Mouse (Mus musculus): ENCODE measurements at regions not wholly inside any gene's neighbourhood (a gene's known extent, or its start where the extent isn't known, plus 50 kb on each side); places are given as distances from the start of the nearest gene placed in this dataset.

DNA sequence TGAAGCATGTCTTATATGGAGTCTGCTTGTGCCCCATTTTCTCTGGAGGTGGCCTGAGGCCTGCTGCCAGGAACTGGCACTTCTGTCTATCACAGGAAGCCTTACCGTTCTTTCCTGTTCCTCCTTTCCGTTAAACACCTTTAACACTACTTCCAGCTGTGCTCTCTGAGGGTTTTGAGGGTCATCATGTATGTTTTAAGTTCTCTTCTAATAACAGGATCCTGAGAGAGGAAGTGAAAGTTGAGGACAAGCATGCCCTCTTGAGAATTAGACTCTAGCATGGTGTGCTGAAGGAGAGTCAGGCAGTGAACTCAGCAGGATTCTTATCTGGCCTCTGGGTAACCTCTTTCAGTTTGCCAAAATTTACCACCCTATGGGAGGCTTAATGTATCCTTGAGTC, 418.0 kb upstream of the 9430069I07Rik start:
- peak; percentile 87 for ATAC-seq (replicated peaks; ENCODE audit: low read depth, poor library complexity, severe bottlenecking)

DNA sequence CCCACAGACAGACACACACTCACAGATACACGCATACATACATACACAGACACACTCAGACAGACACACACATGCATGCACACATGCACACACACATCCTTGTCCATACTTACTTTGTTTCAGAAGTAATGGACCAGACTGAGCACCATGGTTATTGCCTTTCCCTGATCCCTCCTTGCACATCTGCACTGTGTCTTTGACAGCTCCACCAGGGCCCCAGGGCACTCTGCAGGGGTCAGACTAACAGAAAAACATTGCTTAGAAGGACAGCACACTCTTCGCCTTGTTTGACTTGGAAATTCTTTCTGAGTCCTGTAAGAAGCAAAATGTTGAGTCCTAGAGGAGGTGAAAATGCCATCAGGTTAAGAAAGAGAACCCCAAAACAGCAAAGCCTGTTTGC, 394.1 kb upstream of the 9430069I07Rik start:
- no peak for ATAC-seq (replicated peaks; ENCODE audit: low read depth, poor library complexity, severe bottlenecking)

DNA sequence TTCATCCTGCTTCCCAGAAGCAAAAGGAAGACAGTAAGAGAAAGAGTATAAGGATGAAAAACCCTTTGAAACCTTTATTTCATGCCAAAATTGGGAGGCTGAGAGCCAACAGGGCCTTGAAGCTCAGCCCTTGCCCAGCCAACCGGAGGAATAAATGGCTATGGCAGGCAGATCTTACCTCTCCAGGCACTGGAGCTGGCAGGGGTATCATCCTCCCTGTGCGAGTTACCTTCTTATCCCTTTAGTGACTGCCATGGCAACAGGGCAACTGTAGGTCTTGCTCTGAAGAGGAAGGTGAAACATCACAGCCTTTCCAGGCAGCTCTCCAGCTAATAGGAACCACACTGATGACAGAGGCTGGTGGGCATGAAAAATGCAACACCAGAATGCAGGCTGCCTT, 393.3 kb upstream of the 9430069I07Rik start:
- ATAC-seq (replicated peaks; ENCODE audit: low read depth, poor library complexity, severe bottlenecking) = no peak

DNA sequence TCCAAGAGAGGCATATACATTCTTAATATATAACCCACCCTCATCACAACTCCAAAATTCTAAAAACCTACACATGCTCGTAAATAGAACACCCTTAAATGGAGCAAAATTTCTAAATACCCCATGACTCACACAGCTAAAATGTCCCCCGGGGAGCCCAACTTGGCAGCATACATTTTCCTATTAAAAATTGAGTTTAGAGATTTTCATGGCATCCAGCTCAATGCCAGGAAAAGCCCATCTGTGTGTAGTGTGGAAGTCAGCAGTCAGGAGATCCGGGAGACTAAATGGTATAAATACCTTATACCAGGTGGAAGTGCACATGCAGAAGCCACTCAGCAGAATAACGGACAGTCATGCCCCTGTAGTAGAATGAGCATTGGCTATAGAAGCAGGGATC, 389.4 kb upstream of the 9430069I07Rik start:
- no peak for ATAC-seq (replicated peaks; ENCODE audit: low read depth, poor library complexity, severe bottlenecking)

DNA sequence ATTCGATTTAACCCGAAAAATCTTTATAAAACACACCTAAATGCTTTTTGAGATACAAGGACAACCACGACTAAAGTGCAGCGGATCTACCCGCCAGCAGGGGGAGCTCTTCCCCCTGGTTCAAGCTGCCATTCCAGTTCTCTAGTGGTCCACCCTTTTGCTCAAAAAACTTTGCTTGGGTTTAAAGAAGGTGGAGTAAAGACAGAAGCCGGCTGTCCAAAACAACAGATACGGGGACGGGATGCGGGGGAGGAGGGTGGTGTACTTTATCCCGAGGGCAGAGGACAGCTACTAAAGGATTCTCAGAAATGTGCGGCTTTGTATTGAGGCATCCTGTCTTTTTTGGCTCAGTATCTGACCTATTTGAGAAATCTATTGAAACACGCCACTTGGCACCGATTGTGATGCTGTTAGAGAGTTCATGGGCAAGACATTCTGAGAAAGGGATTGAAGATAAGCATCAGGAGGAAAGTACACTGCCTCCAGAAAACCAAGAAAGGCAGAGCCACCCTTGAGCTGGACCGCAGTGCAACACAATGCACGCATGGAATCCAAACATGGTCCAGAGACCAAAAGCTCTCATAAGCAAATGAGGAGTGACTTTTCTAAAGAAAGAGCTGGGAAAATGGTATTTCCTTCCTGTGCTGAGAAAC, 385.6 kb upstream of the 9430069I07Rik start:
- ATAC-seq (replicated peaks; ENCODE audit: low read depth, poor library complexity, severe bottlenecking) = peak; percentile 65; the same call in 1 of the 2 replicates

DNA sequence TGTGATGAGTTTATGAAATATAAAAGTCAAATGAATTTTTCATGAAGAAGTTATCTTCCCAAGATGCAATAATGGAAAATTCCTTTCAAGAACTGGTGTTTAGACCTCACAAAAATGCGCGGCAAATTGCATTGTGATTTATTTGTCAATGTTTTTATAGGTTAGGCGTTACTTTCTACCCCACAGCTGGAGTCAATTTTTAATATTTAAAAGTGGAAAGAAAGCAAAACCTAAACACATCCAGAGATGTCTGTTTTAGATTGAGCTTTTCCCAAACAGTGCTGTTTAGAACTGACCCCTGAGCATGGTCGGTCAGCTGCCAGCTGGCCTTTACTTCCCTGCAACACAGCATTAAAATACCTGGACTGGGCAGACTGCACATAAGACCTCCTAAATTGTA, 383.8 kb upstream of the 9430069I07Rik start:
- no peak for ATAC-seq (replicated peaks; ENCODE audit: low read depth, poor library complexity, severe bottlenecking)

Data from common myeloid progenitor, adult 5-6 weeks (primary cell).